Mouse (Mus musculus) thymus, adult 2 months (tissue): ENCODE measurements around the gene Sox4.

ENCODE experiments used
- CTCF ChIP-seq: fragments of 200-500 bp; IDR thresholded peaks from 2 replicates; pipeline ENCODE4 v1.5.1; 2012; ENCODE audit warnings: mild to moderate bottlenecking, control low read depth, low read length, moderate library complexity, borderline replicate concordance; ENCODE audit not compliant: control insufficient read depth, poor library complexity, insufficient read depth; ENCODE audit errors: extremely low read depth
- POLR2A ChIP-seq: fragments of 200-500 bp; IDR thresholded peaks from 2 replicates; pipeline ENCODE4 v1.6.1; 2012; ENCODE audit warnings: mild to moderate bottlenecking, low read length, control low read depth, moderate library complexity; ENCODE audit not compliant: control insufficient read depth, poor library complexity, insufficient read depth; ENCODE audit errors: extremely low read depth

DNA sequence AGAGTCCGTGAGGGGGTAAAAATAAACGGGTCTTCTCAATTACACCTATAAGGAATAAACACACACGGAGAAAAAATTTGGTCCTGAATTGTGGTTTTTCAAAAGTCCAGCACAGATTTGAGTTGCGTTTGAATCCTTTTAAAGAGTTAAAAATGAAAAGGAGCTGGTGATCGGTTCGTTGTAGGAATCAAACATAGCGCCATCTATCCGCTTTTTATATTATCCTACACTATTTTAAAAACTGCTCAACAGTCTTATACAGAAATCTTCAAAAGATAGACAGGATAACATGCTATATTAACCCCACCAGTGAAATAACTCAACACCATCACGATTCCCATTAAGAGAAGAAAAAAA is 3.3 kb downstream of the Sox4 start:
- TF ChIP-seq CTCF: no peak
- TF ChIP-seq POLR2A: no peak
